Mouse (Mus musculus) erythroid progenitor cell, adult 5-6 weeks (primary cell): ENCODE results near the gene Cdc42bpg. TPM values are rescaled to one million over a fixed set of nuclear protein-coding genes. Genes with fewer than 3 reads are reported as not detected.
A peak's percentile ranks its signal among the peaks of the same experiment; 100 is the strongest.

Source experiments
- ATAC-seq: replicated peaks from 2 replicates; pipeline ENCODE4 v1.8.0; 2016; ENCODE audit warnings: moderate number of reproducible peaks, mild to moderate bottlenecking, moderate TSS enrichment, inconsistent platforms; ENCODE audit not compliant: poor library complexity, low FRiP score, severe bottlenecking
- total RNA-seq, 2 experiments: library from RNA; stranded (forward) in 1 of 2; stranded (reverse) in 1 of 2; fragments of 150-400 nt in 1 of 2; fragments of 186-747, 209-891 nt in 1 of 2; gene quantifications; 2 replicates each; pipeline versions ENCODE4 v1.2.3 to v1.2.4; 2015 to 2017; ENCODE audit warnings: low replicate concordance in 2 of 2

Gene Cdc42bpg
- total RNA-seq, 2 experiments from 2014 or later, result 1.4 TPM; not detected in 1

DNA sequence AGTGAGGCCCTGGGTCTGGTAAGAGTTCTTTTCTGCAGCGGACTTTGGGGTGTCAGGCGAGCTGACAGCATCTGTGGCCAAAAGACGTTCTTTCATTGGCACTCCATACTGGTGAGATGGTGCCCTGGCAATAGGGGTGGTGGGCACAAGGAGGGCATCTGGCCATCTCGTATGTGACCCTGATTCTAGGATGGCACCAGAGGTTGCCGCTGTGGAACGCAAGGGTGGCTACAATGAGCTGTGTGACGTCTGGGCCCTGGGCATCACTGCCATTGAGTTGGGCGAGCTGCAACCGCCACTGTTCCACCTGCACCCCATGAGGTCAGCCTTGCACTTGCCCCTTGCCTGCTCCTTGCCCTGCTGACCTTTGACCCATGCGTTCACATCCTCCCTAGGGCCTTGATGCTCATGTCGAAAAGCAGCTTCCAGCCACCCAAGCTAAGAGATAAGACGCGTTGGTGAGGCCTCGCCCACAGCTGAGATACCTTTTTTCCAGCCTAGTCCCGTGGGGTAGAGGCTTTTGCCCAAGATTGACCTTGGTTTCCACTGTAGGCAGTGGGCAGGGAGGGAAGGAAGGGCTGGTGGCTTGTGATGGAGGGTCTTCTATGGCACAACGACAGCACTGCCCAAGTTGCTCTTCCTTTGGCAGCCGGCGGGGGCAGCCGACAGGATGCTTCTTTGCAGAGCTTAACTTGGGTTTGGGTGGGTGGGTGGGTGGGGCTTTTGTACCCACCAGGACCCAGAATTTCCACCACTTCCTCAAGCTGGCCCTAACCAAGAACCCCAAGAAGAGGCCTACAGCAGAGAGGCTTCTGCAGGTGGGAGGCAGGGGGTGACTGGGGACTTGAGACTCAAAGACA is 37.0 kb downstream of the Cdc42bpg start:
- no peak for ATAC-seq

GRCm38 (mm10) chr19:6343996-6344395 is 37.7 kb downstream of the Cdc42bpg start:
- no peak for ATAC-seq

- no peak for ATAC-seq
Measured at GRCm38 (mm10) chr19:6346023-6346422, 39.8 kb downstream of the Cdc42bpg start.

GRCm38 (mm10) chr19:6346661-6347060 is 40.4 kb downstream of the Cdc42bpg start:
- no peak for ATAC-seq

GRCm38 (mm10) chr19:6347615-6348014 is 41.4 kb downstream of the Cdc42bpg start:
- ATAC-seq, result no peak

GRCm38 (mm10) chr19:6348717-6349116 is 42.5 kb downstream of the Cdc42bpg start:
- no peak for ATAC-seq

GRCm38 (mm10) chr19:6349215-6349983 is 43.1 kb downstream of the Cdc42bpg start:
- no peak for ATAC-seq

DNA sequence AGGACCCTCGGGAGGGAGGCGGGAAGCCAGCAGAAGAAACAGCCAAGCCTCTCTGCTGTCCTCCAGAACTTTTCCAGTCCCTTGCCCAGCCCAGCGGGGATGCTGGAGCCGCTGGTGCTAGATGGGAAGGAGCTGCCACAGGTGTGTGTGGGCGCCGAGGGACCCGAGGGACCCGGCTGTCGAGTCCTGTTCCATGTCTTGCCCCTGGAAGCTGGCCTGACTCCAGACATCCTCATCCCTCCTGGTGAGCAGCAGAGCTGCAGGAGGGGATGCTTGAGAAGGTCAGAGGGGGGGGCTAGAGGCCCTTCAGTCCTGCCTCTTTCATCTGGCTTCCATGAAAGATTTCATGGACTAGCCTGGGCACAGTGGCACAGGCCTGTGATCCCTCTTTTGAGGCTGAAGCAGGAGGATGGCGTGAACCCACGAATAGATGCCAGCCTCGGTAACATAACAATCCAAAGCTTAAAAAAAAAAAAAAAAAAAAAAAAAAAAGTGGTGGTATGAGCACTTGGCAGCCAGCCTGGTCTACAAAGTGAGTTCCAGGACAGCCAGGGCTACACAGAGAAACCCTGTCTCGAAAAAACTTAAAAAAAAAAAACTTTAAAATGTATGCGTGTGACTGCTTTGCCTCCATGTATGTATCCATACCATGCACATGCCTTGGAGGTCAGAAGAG is 45.3 kb downstream of the Cdc42bpg start:
- ATAC-seq, result no peak

- no peak for ATAC-seq
Measured at GRCm38 (mm10) chr19:6352107-6352505, 45.9 kb downstream of the Cdc42bpg start.

DNA sequence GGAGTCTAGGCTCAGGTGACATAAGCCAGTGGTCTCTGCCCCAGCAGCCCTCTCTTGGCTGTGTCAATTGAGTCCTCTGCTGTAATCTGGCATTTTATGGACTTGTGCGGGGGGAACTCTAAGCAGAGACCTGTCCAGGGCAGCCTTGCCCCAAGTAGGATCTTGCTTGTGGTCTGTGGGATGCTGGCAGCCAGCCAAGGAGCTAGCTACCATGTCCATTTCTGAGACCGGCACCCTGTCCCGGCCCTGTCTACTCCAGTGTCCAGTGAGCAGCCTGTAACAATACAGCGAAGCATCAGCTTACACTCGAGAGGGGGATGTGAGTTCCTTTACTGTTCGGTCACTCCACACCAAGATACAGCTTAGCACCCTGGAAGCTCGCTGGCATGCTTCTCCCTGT is 47.8 kb downstream of the Cdc42bpg start:
- no peak for ATAC-seq

DNA sequence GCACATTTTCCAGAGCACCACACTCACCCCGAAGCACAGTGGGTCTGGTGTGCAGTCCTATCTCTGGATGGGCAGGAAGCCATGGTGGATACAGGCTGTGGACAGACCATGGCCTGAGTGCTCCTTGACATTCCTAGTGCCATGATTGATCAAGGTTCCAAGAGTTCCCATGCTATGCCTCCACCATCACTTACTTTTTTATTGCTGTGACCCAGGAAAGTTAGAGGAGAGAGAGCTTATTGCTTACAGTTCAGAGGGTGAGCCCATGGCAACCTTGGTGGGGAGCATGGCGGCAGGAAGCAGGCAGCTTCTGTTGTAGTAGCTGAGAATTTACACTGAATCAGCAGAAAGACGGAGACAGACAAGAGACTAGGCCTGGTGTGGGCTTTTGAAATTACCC is 55.0 kb downstream of the Cdc42bpg start:
- ATAC-seq, result no peak

DNA sequence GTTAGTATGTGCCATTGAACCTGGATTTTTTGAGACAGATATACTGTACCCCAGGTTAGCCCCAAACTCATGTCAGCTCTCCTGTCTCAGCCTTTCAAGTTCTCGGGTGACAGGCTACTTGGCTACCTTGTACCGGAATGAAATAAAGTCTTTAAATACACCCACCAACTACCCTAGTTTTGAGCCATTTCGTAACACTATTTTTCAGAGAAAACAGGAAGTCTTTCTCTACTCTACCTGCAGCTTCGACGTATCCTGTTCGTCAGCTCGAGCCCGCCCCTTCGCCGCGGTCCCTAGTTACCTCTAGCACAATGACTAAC is 56.8 kb downstream of the Cdc42bpg start:
- ATAC-seq, result no peak; the same call in 1 of the 2 replicates

GRCm38 (mm10) chr19:6363411-6364240 is 57.4 kb downstream of the Cdc42bpg start, which contains the start of gene Sf1:
Gene Sf1, plus strand, starts transcription at chr19:6363690.
- ATAC-seq, result peak; percentile 90

GRCm38 (mm10) chr19:6364317-6364725 is 58.1 kb downstream of the Cdc42bpg start:
- peak; percentile 64 for ATAC-seq

DNA sequence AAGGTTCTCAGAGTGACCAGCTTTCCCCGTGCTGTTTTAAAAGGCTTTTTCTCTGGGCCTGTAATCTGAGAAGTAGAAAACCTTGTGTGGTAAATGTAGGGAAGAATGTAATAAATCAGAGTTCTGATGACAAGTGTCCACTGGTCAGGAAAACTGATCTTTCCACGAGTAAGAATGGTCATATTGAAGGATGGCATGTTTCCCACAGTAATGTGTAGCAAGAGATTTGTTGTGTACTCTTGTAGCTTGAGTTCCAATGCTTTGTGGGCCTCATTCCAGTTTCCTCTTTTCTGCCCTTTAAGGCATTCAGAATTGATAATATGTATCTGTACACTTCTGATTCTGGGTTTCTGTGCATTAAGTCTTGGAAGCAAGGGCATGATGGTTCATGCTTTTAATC is 58.6 kb downstream of the Cdc42bpg start:
- ATAC-seq, result no peak

GRCm38 (mm10) chr19:6370175-6370574 is 63.9 kb downstream of the Cdc42bpg start:
- no peak for ATAC-seq

DNA sequence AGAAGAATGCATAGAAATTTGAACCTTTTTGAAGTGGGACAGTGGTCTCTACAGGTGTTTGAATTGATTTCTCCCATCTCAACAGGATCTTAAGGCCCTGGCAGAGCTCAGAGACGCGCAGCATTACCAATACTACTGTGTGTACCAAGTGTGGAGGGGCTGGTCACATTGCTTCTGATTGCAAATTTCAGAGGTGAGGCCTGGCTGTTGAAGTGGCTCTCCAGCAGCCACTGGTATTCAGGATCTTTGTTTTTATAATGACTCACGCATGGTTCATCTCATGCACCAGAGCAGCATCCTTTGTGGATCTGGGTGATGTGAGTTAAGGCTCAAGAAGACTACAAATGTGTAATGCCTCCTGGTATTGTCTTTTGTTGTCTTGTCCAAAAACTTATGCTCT is 66.2 kb downstream of the Cdc42bpg start:
- ATAC-seq, result no peak

GRCm38 (mm10) chr19:6373539-6374400 is 67.5 kb downstream of the Cdc42bpg start:
- peak; percentile 74 for ATAC-seq

- ATAC-seq, result no peak
Measured at GRCm38 (mm10) chr19:6374571-6374970, 68.3 kb downstream of the Cdc42bpg start.
